Mouse (Mus musculus): ENCODE measurements around the gene Atp2a1.

Gene Atp2a1

GRCm38 (mm10) chr7:126450641-126451040 lies 12.3 kb downstream of the Atp2a1 start:
- DNase-seq (ENCODE audit: low spot score): no peak

DNA sequence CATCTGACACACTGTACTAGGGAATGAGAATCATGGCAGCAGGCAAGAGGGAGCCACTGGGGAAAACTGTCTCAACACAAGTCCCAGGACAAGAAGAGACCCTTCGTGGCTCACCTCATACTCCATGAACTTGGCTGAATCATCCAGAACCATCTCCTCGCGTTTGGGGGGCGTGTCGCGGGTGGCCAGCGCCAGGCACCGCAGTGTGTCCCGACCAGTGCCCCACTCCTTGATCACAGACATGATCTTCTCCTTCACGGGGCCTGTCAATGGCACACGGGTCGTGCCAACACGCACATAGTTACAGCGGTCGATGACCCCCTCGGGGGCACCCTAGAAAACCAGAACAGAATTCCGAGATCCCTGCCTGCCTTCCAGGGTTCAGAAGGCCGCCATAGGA lies 12.9 kb downstream of the Atp2a1 start:
- DNase-seq (ENCODE audit: low spot score): no peak

DNA sequence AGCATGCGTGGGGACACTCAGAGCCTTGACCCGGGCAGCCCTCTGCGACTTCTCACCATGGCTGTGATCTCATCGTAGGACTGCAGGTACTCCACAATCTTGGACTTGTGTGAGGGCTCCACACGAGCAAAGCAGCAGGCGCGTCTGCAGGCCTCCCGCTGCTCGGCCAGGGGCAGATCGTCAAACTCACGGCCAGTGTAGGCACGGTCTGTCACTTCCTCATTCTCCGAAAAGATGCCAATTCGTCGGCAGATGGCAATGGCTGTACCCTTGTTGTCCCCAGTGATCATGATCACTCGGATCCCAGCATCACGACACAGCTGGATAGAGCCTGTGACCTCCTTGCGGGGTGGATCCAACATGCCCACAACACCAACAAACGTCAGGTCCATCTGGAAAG lies 14.4 kb downstream of the Atp2a1 start:
- DNase-seq (ENCODE audit: low spot score): no peak

DNA sequence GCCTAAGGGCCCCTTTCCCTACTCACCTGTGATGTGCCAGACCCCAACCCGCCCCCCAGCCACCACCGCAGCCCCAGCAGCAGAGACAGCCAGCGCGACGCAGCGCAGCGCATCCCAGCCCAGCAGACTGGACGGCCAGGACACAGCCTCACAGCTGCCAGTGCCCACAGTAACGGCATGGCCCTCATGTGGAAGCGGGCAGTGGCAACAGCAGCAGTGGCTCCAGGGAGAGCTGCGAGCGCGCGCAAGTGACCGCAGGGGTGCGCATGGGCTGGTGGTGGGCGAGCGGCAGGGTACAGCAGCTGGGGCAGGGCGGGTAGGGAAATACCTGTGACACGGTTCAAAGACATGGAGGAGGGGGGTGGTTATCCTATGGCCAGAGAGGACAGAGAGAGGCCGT lies 16.7 kb downstream of the Atp2a1 start:
- DNase-seq (ENCODE audit: low spot score): no peak

DNA sequence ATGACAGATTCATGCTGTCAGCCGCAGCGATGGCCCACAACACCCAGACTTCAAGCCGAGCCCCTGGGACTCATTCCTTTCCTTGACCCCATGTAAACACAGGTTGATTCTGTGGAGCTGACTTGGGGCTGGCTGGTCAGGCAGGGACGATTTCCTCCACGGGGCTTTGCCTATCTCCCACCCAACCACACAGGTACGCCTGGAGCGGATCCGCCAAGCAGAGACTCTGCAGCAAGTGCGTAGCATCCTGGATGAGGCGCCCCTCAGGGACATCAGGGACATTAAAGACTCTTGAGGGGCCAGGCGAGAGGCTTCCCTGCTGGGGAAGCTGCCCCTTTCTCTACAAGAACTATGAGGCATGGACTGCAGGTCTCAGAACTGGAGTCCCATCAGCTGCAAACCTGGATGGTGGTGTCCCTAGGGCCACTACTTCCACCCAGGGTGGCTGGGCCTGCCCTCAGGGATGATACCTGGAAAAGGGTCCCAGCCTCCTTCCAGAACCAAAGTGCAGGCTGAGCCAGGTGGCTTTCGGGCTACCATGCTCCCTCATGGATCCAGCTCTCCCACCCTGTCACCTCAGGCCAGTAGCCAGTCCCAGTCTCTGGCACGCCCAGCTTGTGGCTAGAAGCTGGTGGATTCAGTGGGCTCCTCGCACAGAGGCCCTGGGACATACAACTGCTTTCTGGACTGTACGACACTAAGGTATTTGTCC lies 17.6 kb downstream of the Atp2a1 start:
- no peak for DNase-seq (ENCODE audit: low spot score)

GRCm38 (mm10) chr7:126444536-126444935 lies 18.4 kb downstream of the Atp2a1 start:
- DNase-seq (ENCODE audit: low spot score): no peak

- DNase-seq (ENCODE audit: low spot score): no peak
These were observed 18.9 kb downstream of the Atp2a1 start for GRCm38 (mm10) chr7:126443997-126444396.

- no peak for DNase-seq (ENCODE audit: low spot score)
These were observed 22.8 kb downstream of the Atp2a1 start for GRCm38 (mm10) chr7:126440134-126440533.

- DNase-seq (ENCODE audit: low spot score): peak; percentile 38
These were observed 26.1 kb downstream of the Atp2a1 start for GRCm38 (mm10) chr7:126436851-126437250.

GRCm38 (mm10) chr7:126435801-126436200 lies 27.1 kb downstream of the Atp2a1 start:
- no peak for DNase-seq (ENCODE audit: low spot score)

GRCm38 (mm10) chr7:126434726-126435125 lies 28.2 kb downstream of the Atp2a1 start:
- DNase-seq (ENCODE audit: low spot score): no peak

DNA sequence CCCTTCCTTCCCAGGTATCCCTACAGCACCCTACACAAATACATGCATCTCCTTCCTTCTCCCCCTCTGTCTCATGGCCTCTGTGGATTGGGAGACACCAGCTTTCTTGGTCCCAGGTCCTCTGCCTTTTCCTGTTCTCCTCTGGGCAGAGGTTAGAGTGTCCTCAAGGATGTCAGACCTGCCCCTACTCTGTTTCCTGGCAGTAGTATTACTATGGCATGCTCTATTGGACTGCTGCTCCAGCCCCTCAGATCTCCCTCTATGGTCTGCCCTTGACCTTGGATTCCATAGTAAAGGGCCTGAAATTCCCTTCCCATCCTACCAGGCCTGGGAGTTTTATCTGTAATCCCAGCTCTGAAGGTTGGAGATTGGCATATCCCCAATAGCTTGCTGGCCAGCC lies 32.7 kb downstream of the Atp2a1 start:
- DNase-seq (ENCODE audit: low spot score): no peak

DNA sequence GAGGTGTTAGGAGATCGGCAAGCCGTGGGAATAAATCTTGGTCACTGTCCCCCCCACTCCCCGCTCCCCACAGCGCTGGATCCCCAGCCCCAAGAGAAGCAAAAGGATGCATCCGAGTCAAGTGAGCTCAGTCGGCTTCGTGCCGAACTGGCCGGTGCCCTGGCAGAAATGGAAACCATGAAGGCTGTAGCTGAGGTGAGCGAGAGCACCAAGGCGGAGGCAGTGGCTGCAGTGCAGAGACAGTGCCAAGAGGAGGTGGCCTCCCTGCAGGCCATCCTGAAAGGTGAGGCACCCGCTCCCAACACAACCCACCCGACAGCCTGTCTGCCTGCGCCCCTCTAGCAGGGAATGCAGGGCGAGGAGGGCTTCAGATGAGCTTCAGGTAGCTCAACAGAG lies 33.4 kb downstream of the Atp2a1 start:
- DNase-seq (ENCODE audit: low spot score): no peak

GRCm38 (mm10) chr7:126428631-126429502 lies 34.0 kb downstream of the Atp2a1 start, which contains the start of gene Rabep2:
Gene Rabep2, plus strand, starts transcription at chr7:126428759.
- DNase-seq (ENCODE audit: low spot score): peak; percentile 77

- no peak for DNase-seq (ENCODE audit: low spot score)
These were observed 34.8 kb downstream of the Atp2a1 start for GRCm38 (mm10) chr7:126428154-126428553.

DNA sequence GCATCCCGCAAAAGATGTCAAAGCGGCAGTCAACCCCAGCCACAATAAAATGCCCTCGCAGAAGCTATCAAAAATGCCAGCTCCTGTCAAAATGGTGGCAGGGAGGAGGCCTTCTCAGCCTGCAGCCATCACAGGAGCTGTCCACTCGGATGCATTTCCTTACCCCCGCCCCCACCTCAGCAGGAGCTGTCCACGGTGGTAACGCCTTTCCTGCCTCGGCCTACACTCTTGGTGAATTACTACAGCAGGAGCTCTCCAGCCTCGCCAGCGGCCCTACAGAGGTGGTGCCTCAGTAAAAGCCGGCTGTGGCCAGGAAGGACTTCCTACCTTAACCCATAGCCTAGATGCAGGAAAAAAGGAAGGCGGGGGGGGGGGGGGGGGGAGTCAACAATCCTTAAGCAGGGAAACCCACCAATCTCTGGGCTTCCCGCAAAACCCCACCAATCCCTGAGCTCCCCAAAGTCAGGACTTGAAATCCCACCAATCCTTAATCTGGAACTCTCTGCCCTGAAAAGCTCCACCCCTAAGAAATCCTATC lies 35.5 kb downstream of the Atp2a1 start:
- DNase-seq (ENCODE audit: low spot score): no peak

- no peak for DNase-seq (ENCODE audit: low spot score)
These were observed 38.7 kb downstream of the Atp2a1 start for GRCm38 (mm10) chr7:126424161-126424560.

DNA sequence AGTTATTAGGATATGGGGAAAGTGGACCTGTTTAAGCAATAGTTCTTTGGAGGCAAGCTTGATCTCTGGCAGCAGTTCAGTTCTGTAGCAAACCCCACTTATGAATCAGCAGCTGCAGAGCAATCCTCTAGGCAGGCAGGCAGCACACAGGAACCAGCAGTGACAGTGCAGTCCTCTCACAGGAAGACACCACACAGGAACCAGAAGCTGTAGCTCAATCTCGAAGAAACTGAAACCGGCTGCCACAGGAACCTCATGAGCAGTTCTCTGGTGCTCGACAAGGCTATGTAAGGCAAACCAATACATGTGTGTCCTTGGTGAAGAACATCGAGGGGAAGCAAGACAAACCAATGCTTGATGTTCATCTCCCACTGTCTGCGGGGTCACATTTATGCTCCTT lies 41.2 kb downstream of the Atp2a1 start:
- DNase-seq (ENCODE audit: low spot score): no peak

GRCm38 (mm10) chr7:126418496-126418895 lies 44.4 kb downstream of the Atp2a1 start:
- DNase-seq (ENCODE audit: low spot score): no peak

GRCm38 (mm10) chr7:126417606-126418005 lies 45.3 kb downstream of the Atp2a1 start:
- DNase-seq (ENCODE audit: low spot score): no peak

- DNase-seq (ENCODE audit: low spot score): peak; percentile 7
These were observed 45.9 kb downstream of the Atp2a1 start for GRCm38 (mm10) chr7:126417045-126417444.

GRCm38 (mm10) chr7:126416615-126417014 lies 46.3 kb downstream of the Atp2a1 start:
- DNase-seq (ENCODE audit: low spot score): peak; percentile 17

- no peak for DNase-seq (ENCODE audit: low spot score)
These were observed 48.2 kb downstream of the Atp2a1 start, which contains the start of gene Cd19 for GRCm38 (mm10) chr7:126414725-126415124. Gene Cd19, minus strand, starts transcription at chr7:126414889.

Measured in spleen, adult 12 weeks (tissue).